Mouse (Mus musculus) liver, embryonic 13.5 days (tissue): ENCODE results near the gene Oxsr1. TPM values are rescaled to one million over a fixed set of nuclear protein-coding genes. Genes with fewer than 3 reads are reported as not detected.
"Not testable (repeated sequence)": the region's sequence is repeated elsewhere in the genome, so short reads cannot be mapped to it uniquely, and the experiment has no call there.

ENCODE experiments used
- ATAC-seq: fragments of 200-750 bp; cut with Nextera tagmentation; 2 replicates; pipeline ENCODE4 v1.8.0; 2017; ENCODE audit warnings: low read depth, mild to moderate bottlenecking, moderate number of reproducible peaks, moderate library complexity
- DNase-seq: peaks from one replicate; pipeline ENCODE4 v3.0.0; 2022
- H3K27ac ChIP-seq: fragments of 300-500 bp; sonication (generic); 2 replicates; pipeline ENCODE4 v1.5.1; 2015; ENCODE audit warnings: moderate library complexity, mild to moderate bottlenecking, inconsistent platforms
- H3K27me3 ChIP-seq: fragments of 300-500 bp; sonication (generic); 2 replicates; pipeline ENCODE4 v1.6.1; 2015; ENCODE audit warnings: mild to moderate bottlenecking, inconsistent platforms
- H3K36me3 ChIP-seq: fragments of 300-500 bp; sonication (generic); 2 replicates; pipeline ENCODE4 v1.6.1; 2015; ENCODE audit warnings: mild to moderate bottlenecking, inconsistent platforms
- H3K4me1 ChIP-seq: fragments of 300-500 bp; sonication (generic); replicated peaks from 2 replicates; pipeline ENCODE4 v1.6.1; 2015; ENCODE audit warnings: inconsistent platforms
- H3K4me2 ChIP-seq: fragments of 300-500 bp; sonication (generic); 2 replicates; pipeline ENCODE4 v1.6.1; 2015; ENCODE audit warnings: inconsistent platforms, mild to moderate bottlenecking, moderate library complexity
- H3K4me3 ChIP-seq: fragments of 300-500 bp; sonication (generic); replicated peaks from 2 replicates; pipeline ENCODE4 v1.5.1; 2015; ENCODE audit warnings: mild to moderate bottlenecking, inconsistent platforms
- H3K9ac ChIP-seq: fragments of 300-500 bp; sonication (generic); 2 replicates; pipeline ENCODE4 v1.6.1; 2015; ENCODE audit warnings: mild to moderate bottlenecking, inconsistent platforms
- H3K9me3 ChIP-seq: fragments of 300-500 bp; sonication (generic); replicated peaks from 2 replicates; pipeline ENCODE4 v1.6.1; 2016; ENCODE audit warnings: inconsistent platforms
- WGBS: fragments of 180-500 bp; shearing (Covaris S2); methylation state at CpG from one replicate; pipeline ENCODE4 v1.1.7; 2015; ENCODE audit not compliant: insufficient replicate concordance; 5-methylcytosine and 5-hydroxymethylcytosine counted together
- polyA plus RNA-seq: library from polyadenylated mRNA; unstranded; fragments of >200 nt; fragmentation: Nextera tagmentation; extraction: Ambion mirVana; gene quantifications from 2 replicates; pipeline ENCODE4 v1.2.1, GENCODE M21; 2015

Gene Oxsr1
- polyA plus RNA-seq, 1 experiment from 2014 or later, result 6.0 TPM

- H3K9ac ChIP-seq, result no peak overlapping the region
- H3K27me3 ChIP-seq, result no peaks in the 10 kb centered on the region
- peaks cover 63% of the 10 kb centered on the region for H3K36me3 ChIP-seq
- H3K4me3 ChIP-seq, result no peak overlapping the region
- no peak overlapping the region for H3K4me2 ChIP-seq
- WGBS, result 87% methylated on average over 5 of the region's 5 CpGs
- no peaks in the 10 kb centered on the region for H3K4me1 ChIP-seq
- ATAC-seq (no peak), DNase-seq (no peak)
- no peaks in the 10 kb centered on the region for H3K9me3 ChIP-seq
- no peak overlapping the region for H3K27ac ChIP-seq
Observed at GRCm38 (mm10) chr9:119246826-119247225, 75.4 kb downstream of the Oxsr1 start.

GRCm38 (mm10) chr9:119243981-119244380 lies 78.2 kb downstream of the Oxsr1 start:
- H3K27me3 ChIP-seq, result no peaks in the 10 kb centered on the region
- no peak overlapping the region for H3K4me2 ChIP-seq
- H3K4me3 ChIP-seq, result no peak overlapping the region
- no peaks in the 10 kb centered on the region for H3K4me1 ChIP-seq
- no peak overlapping the region for H3K27ac ChIP-seq
- DNase-seq, result no peak
- H3K9ac ChIP-seq, result no peak overlapping the region
- H3K36me3 ChIP-seq, result peaks cover 60% of the 10 kb centered on the region
- WGBS, result 78% methylated on average over 3 of the region's 3 CpGs
- ATAC-seq, result no peak
- no peaks in the 10 kb centered on the region for H3K9me3 ChIP-seq

GRCm38 (mm10) chr9:119241169-119241865 lies 80.9 kb downstream of the Oxsr1 start:
- Histone ChIP-seq H3K4me2 (no peak overlapping the region), H3K36me3 (peaks cover 57% of the 10 kb centered on the region), H3K27me3 (no peaks in the 10 kb centered on the region), H3K4me1 (no peaks in the 10 kb centered on the region), H3K9me3 (no peaks in the 10 kb centered on the region), H3K9ac (no peak overlapping the region), H3K27ac (no peak overlapping the region), H3K4me3 (no peak overlapping the region)
- no peak for ATAC-seq
- no peak for DNase-seq
- WGBS, result 80% methylated on average over 11 of the region's 11 CpGs

DNA sequence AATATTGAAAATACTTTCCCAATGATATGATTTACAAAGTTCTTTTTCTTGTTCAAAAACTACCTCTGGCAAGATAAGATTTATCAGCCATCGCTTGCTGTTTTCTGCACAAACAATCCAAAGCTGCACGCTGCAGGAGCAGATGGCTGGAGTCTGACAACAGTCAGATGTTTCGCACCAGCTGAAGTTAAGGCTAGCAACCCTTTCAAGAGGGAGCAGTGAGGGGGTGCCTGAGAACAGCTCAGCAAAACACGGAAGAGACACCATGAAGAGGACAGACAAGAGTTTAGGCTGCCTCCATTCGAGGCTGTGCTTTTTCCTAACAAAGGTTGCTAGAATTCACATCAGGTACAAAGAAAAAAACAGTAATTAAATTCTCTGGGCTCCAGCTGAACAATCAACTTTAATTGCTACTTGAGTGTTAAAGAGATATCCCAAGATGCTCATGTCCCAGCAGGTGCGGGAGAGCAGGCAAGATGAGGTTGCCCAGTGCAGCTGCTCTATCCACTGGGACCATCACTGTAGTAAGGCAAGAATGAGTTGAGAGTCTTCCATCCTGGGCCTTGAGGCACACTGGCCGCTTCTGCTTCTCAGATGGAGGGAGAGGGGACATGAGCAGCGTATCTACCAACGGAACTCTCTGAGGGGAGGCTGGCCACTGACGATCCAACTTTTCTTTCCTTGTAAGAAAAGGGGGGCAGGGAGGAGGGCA lies 81.8 kb downstream of the Oxsr1 start:
- DNase-seq (no peak), ATAC-seq (no peak)
- Histone ChIP-seq H3K9ac (no peak overlapping the region), H3K4me1 (no peaks in the 10 kb centered on the region), H3K27ac (no peak overlapping the region), H3K9me3 (no peaks in the 10 kb centered on the region), H3K27me3 (no peaks in the 10 kb centered on the region), H3K4me2 (no peak overlapping the region), H3K36me3 (peaks cover 51% of the 10 kb centered on the region), H3K4me3 (no peak overlapping the region)
- 77% methylated on average over 10 of the region's 10 CpGs for WGBS

DNA sequence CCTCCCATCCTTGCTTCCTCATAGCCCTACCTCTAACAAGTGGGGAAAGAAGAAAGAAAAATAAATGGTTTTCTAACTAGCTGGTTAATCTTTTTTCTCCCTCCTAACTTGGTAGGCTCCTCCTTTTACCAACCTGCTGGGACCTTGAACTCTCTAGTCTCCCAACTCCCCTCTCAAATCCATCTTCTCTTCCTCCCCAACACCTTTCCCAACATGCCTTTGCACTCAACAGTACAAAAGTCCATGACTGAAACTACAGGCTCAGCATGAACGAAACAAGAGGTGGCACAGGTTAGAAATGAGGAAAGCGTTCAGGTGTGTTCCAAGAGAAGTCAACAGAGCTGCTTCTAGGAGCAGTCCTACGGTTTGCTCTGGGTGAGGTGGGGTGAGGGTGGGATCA lies 83.0 kb downstream of the Oxsr1 start:
- H3K4me1 ChIP-seq, result no peaks in the 10 kb centered on the region
- no peak for DNase-seq
- 90% methylated on average over 3 of the region's 3 CpGs for WGBS

GRCm38 (mm10) chr9:119238796-119239195 lies 83.4 kb downstream of the Oxsr1 start:
- no peaks in the 10 kb centered on the region for H3K4me1 ChIP-seq
- no peak for DNase-seq

More for the DNA sequence above, 83.0 kb downstream of the Oxsr1 start:
- no peak overlapping the region for H3K27ac ChIP-seq
- no peaks in the 10 kb centered on the region for H3K9me3 ChIP-seq
- H3K27me3 ChIP-seq, result no peaks in the 10 kb centered on the region
- no peak for ATAC-seq
- H3K4me2 ChIP-seq, result no peak overlapping the region
- H3K36me3 ChIP-seq, result peaks cover 46% of the 10 kb centered on the region
- no peak overlapping the region for H3K9ac ChIP-seq
- no peak overlapping the region for H3K4me3 ChIP-seq

GRCm38 (mm10) chr9:119231552-119231951 lies 90.7 kb downstream of the Oxsr1 start:
- no peaks in the 10 kb centered on the region for H3K27me3 ChIP-seq
- peak; percentile 60; the same call in 1 of the 2 replicates for ATAC-seq
- 63% methylated on average over 7 of the region's 7 CpGs for WGBS
- no peak overlapping the region for H3K4me3 ChIP-seq
- H3K36me3 ChIP-seq, result no peaks in the 10 kb centered on the region
- H3K27ac ChIP-seq, result no peak overlapping the region
- DNase-seq, result no peak
- H3K9ac ChIP-seq, result no peak overlapping the region
- H3K9me3 ChIP-seq, result no peaks in the 10 kb centered on the region
- peak overlapping the region; percentile 30 for H3K4me2 ChIP-seq
- H3K4me1 ChIP-seq, result peaks cover 26% of the 10 kb centered on the region

More at GRCm38 (mm10) chr9:119238796-119239195, 83.4 kb downstream of the Oxsr1 start:
- Histone ChIP-seq H3K27me3 (no peaks in the 10 kb centered on the region), H3K4me2 (no peak overlapping the region), H3K9ac (no peak overlapping the region), H3K4me3 (no peak overlapping the region), H3K27ac (no peak overlapping the region), H3K36me3 (peaks cover 41% of the 10 kb centered on the region), H3K9me3 (no peaks in the 10 kb centered on the region)
- no peak for ATAC-seq
- 85% methylated on average over 4 of the region's 4 CpGs for WGBS

DNA sequence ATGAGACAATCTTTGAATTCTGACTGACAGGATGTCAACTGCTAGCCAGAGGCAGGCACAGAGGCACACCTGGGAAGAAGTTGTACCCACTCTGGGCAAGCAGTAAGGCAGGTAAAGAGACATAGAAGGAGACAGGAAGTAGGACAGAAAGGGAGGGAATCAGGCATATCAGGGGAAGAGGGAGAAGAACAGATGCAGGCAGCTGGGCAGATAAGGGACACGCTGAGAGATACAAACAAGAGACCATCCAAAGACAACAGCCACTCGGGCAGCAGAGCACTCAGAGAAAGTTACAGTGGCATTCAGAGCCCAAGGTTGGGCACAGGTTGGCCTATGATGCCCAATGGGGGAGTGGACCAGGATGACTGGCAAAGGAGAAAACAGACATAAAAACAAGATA lies 91.4 kb downstream of the Oxsr1 start:
- H3K9ac ChIP-seq, result no peak overlapping the region
- H3K4me1 ChIP-seq, result peaks cover 26% of the 10 kb centered on the region
- no peaks in the 10 kb centered on the region for H3K27me3 ChIP-seq
- DNase-seq (no peak), ATAC-seq (peak; percentile 58)
- no peaks in the 10 kb centered on the region for H3K9me3 ChIP-seq
- H3K4me2 ChIP-seq, result no peak overlapping the region
- no peak overlapping the region for H3K27ac ChIP-seq
- H3K4me3 ChIP-seq, result no peak overlapping the region
- 12% methylated on average over 2 of the region's 2 CpGs for WGBS
- no peaks in the 10 kb centered on the region for H3K36me3 ChIP-seq

GRCm38 (mm10) chr9:119220249-119220648 lies 102.0 kb downstream of the Oxsr1 start:
- peaks cover 9% of the 10 kb centered on the region; the same call in 1 of the 2 replicates for H3K36me3 ChIP-seq
- no peak overlapping the region for H3K9ac ChIP-seq
- no peaks in the 10 kb centered on the region; the same call in 1 of the 2 replicates for H3K9me3 ChIP-seq
- 67% methylated on average over 4 of the region's 4 CpGs for WGBS
- no peak for ATAC-seq
- no peaks in the 10 kb centered on the region for H3K4me1 ChIP-seq
- H3K4me2 ChIP-seq, result no peak overlapping the region
- H3K27ac ChIP-seq, result no peak overlapping the region
- no peak for DNase-seq
- no peak overlapping the region for H3K4me3 ChIP-seq
- H3K27me3 ChIP-seq, result no peaks in the 10 kb centered on the region

DNA sequence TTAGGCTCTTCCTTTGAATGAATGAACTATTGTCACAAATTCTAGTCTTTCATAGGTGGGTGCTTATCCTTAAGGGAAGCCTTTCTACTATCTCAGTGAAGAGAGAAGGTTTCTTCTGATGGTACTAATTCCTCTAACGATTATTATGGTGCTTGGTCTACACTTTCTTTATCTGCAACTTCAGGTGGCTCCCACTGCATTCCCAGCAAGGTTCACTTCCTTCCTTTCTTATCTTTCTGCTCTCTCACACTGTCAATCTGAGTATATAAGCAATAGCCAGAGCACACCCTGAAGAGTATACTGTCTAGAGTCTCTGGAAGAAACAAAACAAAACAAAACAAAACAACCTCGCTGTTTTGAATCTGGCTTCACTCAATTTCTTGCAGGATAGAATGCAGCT lies 102.6 kb downstream of the Oxsr1 start:
- Histone ChIP-seq H3K4me3 (no peak overlapping the region), H3K4me1 (no peaks in the 10 kb centered on the region), H3K9me3 (no peaks in the 10 kb centered on the region; the same call in 1 of the 2 replicates), H3K9ac (no peak overlapping the region), H3K4me2 (no peak overlapping the region), H3K27ac (no peak overlapping the region), H3K27me3 (no peaks in the 10 kb centered on the region), H3K36me3 (peaks cover 6% of the 10 kb centered on the region; the same call in 1 of the 2 replicates)
- WGBS, result 45% methylated on average over 2 of the region's 2 CpGs
- ATAC-seq (no peak), DNase-seq (no peak)

DNA sequence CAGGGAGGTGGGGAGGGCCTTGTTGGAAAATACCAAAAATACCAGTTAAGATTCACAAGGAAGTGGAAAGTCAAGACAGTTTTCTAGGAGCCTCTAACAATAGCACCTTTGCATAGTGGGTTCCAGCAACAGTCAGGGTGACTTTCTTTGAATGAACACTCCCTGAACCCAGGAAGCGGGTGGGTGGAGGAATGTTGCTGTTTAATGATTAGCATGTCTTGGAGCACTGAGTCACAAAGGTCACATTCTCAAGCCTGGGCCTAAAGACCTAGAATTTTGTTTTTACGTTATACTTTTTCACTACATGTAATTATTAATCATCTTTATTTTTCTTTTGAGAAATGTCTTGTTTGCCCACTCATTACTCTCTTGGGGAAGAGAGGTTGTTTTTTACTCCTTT lies 106.9 kb downstream of the Oxsr1 start:
- DNase-seq, H3K27me3 ChIP-seq, H3K27ac ChIP-seq, H3K9ac ChIP-seq, ATAC-seq, H3K4me2 ChIP-seq, H3K9me3 ChIP-seq, H3K36me3 ChIP-seq, H3K4me3 ChIP-seq, H3K4me1 ChIP-seq: not testable (repeated sequence)
- 85% methylated on average over 2 of the region's 2 CpGs for WGBS
